Mouse (Mus musculus): Measurements from ENCODE around the gene Nfkbil1. TPM values are rescaled to one million over a fixed set of nuclear protein-coding genes. Genes with fewer than 3 reads are reported as not detected.
A peak's percentile ranks its signal among the peaks of the same experiment; 100 is the strongest.

Gene Nfkbil1
- polyA plus RNA-seq, 1 experiment = 10.1 TPM

DNA sequence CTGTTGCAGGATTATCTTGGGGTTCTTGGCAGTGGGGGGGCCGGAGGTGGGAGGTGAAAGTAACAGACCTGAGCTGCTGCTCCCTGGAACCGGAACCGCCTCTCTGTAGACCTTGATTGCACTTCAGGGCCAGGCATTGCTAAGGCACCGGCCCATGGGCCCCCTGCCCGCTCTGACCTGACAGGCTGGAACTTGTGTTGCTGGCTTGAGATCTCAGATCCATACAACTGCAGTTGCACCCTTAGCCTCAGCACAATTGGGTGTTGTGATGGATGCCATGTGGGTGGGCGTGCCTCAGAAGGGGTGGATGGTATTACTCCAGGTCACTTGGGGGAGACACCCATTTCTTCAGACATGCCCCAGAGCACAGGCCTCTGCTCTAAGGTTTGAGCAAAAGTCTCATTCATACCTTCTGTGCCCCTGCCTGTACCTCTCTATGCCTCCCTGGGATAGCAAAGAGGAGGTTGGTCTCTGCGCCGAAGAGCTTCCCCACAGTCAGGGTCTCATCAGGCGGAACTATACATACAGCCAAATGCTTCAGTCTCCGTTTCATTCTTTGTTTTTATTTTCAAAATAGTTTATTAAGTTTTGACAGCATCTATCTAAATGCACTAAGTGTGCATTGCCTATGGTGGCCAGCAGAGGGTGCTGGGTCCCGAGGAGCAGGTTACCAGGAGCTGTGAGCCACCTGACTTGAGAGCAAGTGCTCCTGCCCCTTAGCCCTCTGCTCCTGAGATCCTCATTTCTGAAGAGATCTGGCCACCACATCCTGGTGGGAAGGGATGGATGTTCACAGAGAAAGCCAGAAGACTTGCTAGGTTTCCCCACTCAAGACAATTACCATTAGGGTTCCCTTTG lies 18.9 kb upstream of the Nfkbil1 start:
- no peaks in the 10 kb centered on the region for H3K4me1 ChIP-seq (ENCODE audit: control insufficient read depth, insufficient read depth, low read length)
- no peak overlapping the region for H3K4me3 ChIP-seq (ENCODE audit: insufficient read depth, low read length)
- TF ChIP-seq CTCF (IDR thresholded peaks at IDR 0.05; ENCODE audit: borderline replicate concordance, insufficient read depth, low read length) (peak; percentile 80; the same call in 1 of the 2 replicates), POLR2A (IDR thresholded peaks at IDR 0.05; ENCODE audit: low read depth, low read length) (no peak)
- no peak overlapping the region for H3K27ac ChIP-seq (ENCODE audit: insufficient read depth, low read length)

DNA sequence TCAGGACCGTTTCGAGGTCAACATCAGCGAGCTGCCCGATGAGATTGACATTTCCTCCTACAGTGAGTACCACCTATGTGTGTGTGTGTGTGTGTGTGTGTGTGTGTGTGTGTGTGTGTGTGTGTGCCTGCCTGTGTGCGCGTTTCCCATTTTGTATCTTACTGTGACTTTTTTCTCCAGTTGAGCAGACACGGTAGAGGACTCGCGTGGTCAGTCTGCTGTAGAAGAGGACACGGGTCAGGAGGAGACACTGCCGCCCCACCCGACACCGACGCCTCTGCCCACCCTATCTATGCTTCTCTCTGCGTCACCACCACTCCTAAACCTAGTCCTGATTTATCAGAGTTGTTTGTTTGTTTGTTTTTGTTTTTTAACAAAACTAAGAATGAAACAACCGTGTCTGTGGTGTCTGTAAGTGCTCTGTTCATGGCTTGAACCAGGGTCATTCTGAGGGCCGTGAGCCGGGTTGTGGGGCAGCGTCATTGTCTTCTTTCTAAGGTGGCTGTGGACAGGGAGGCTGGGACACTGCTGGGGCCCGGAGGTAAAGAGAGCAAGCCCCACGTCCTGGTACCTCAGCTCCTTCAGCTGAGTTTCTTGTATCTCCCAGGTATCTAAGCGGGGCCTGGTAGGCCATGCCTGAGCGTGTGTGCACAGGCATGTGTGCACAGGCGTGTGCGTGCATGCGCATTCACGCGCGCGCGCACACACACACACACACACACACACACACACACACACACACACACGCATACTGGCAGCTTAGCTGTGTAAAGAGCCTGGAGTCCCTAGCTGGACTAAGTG lies 17.9 kb upstream of the Nfkbil1 start:
- TF ChIP-seq CTCF (IDR thresholded peaks at IDR 0.05; ENCODE audit: borderline replicate concordance, insufficient read depth, low read length) (no peak), POLR2A (IDR thresholded peaks at IDR 0.05; ENCODE audit: low read depth, low read length) (no peak)
- H3K4me1 ChIP-seq (ENCODE audit: control insufficient read depth, insufficient read depth, low read length) = no peaks in the 10 kb centered on the region

DNA sequence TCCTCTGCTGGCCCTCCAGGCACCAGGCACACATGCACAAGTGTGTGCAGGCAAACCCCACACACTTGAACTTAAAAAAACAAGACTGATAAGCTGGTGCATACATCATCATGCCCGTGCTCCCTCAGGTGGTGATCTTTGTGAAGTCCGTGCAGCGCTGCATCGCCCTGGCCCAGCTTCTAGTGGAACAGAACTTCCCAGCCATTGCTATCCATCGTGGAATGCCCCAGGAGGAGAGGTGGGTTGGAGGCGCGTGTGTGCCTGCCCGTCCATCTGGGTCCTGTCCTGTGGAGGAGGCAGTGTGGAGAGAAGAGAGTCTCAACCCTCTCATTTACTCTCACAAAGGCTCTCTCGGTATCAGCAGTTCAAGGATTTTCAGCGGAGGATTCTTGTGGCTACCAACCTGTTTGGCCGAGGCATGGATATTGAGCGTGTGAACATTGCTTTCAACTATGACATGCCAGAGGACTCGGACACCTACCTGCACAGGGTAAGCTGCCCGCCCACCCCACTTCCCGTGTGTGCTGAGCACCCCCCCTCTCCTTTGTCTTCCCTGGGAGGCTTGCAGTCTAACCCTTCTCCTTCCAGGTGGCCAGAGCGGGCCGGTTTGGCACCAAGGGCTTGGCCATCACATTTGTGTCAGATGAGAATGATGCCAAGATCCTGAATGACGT lies 17.2 kb upstream of the Nfkbil1 start:
- Histone ChIP-seq H3K4me1 (ENCODE audit: control insufficient read depth, insufficient read depth, low read length) (no peaks in the 10 kb centered on the region), H3K4me3 (ENCODE audit: insufficient read depth, low read length) (no peak overlapping the region), H3K27ac (ENCODE audit: insufficient read depth, low read length) (no peak overlapping the region)
- TF ChIP-seq CTCF (IDR thresholded peaks at IDR 0.05; ENCODE audit: borderline replicate concordance, insufficient read depth, low read length) (no peak), POLR2A (IDR thresholded peaks at IDR 0.05; ENCODE audit: low read depth, low read length) (no peak; the same call in 1 of the 2 replicates)

More for the DNA sequence above, 17.9 kb upstream of the Nfkbil1 start:
- no peak overlapping the region for H3K4me3 ChIP-seq (ENCODE audit: insufficient read depth, low read length)
- no peak overlapping the region for H3K27ac ChIP-seq (ENCODE audit: insufficient read depth, low read length)

DNA sequence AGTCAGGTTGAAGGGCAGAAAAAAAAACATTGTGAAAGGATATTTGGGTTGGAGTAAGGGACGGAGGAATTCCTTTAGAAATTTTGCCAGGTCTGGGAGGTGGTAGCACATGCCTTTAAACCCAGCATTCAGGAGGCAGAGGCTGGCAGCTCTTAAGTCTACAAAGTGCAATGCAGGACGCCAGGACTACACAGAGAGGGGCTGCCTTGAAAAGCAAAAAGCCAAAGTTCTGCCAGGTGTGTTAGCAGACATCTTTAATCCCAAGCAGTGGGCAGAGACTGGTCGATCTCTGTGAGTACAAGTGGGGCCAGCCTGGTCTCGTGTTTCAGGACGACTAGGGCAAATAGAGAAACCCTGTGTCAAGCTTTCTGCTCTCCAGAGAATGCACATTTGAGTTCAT lies 16.4 kb upstream of the Nfkbil1 start:
- no peak for TF ChIP-seq CTCF (IDR thresholded peaks at IDR 0.05; ENCODE audit: borderline replicate concordance, insufficient read depth, low read length)
- TF ChIP-seq POLR2A (IDR thresholded peaks at IDR 0.05; ENCODE audit: low read depth, low read length) = no peak
- H3K27ac ChIP-seq (ENCODE audit: insufficient read depth, low read length) = no peak overlapping the region
- no peaks in the 10 kb centered on the region for H3K4me1 ChIP-seq (ENCODE audit: control insufficient read depth, insufficient read depth, low read length)
- no peak overlapping the region for H3K4me3 ChIP-seq (ENCODE audit: insufficient read depth, low read length)

DNA sequence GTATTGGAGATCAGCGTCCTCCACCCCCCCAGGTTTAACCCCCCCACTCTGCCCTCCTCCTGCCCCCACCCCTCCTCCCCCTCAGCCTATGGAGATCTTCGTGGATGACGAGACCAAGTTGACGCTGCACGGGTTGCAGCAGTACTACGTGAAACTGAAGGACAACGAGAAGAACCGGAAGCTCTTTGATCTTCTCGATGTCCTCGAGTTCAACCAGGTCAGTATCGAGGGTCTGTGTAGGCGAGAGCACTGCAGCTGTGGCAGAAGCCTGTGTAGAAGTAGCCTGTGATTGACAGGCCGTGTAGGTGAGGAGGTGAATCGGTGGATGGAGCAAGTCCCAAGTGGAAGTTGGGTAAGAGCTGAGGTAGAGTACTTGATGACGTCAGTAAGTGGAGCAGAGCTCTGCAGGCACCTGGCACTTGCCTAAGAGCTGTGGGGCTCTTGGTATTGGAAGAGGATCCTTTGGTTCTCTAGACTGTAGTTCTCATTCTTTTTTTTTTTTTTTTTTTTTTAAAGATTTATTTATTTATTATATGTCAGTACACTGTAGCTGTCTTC lies 15.6 kb upstream of the Nfkbil1 start:
- Histone ChIP-seq H3K4me1 (ENCODE audit: control insufficient read depth, insufficient read depth, low read length) (0 out of 2 replicates have a peak, but pooled peaks cover 1% of the 10 kb centered on the region), H3K4me3 (ENCODE audit: insufficient read depth, low read length) (no peak overlapping the region), H3K27ac (ENCODE audit: insufficient read depth, low read length) (no peak overlapping the region)
- TF ChIP-seq POLR2A (IDR thresholded peaks at IDR 0.05; ENCODE audit: low read depth, low read length) = no peak

DNA sequence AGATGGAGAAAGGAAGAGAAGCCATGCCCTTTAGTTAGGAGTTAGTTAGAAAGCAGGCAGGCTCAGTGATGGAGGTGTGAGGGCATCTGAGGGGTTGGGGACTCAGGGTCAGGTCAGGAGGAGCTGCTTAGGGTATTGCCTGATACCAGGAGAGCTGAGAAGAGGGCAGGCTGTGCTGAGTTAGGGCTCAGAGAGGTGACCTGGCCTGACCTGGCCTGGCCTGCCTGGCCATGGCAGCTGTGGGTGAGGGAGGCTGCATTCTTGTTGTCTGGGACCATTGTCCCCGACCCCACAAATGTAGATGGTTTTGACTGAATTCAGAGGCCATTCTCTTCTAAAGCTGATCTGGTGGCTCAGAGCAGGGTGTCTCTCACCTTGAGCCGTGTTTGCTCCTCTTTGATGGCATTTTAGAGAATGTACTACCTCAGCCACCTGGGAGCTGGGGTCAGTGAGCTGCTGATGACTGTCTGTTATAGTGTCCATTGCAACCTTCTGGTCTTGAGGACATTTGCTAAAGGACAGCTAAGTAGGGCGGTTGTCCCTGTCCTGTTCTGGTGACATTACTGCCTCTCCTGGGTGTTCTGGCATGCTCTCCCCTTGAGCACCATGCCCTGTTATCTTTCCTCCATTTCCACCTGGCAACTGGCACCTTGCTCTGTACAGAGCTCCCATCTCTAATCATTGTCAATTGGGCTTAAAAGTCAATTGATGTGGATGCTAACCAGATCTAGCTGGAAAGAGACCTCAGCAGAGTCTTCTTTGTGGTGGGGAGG lies 14.9 kb upstream of the Nfkbil1 start:
- no peak for TF ChIP-seq CTCF (IDR thresholded peaks at IDR 0.05; ENCODE audit: borderline replicate concordance, insufficient read depth, low read length)
- no peak for TF ChIP-seq POLR2A (IDR thresholded peaks at IDR 0.05; ENCODE audit: low read depth, low read length)

DNA sequence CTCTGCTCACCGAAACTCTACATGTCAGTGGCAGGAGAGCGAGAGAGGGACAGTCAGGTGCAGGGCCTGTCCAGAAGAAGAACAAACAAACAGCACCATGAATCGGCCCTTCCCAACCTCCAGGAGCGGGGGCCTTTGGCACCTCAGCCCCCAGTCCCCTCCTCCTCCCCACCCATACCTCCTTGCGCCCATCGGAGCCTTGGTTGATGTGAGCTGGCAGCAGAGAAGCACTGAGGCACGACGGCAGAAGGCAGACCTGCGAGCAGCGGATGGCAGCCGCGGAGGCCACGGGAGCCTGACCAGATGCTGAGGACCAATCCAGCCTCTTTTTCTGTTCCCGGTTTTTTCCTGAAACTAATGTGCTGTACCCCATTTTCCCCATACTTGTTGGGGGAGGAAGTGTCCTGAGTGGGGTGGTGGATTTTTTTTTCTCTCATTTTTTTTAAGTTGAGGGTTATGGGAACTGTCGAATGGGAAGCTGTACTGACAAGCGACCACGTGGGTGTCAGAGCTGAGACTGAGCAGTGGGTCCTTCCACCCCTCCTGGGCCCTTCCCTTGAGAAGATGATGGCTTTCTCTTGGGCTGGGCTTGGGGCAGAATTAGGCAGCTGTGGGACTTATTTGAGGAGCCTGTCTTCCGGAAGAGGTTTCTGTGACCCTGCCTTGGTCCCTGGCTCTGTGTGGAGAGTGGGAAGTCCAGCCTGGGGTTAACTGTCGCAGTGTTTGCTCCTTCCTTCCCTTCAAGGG lies 14.0 kb upstream of the Nfkbil1 start:
- TF ChIP-seq CTCF (IDR thresholded peaks at IDR 0.05; ENCODE audit: borderline replicate concordance, insufficient read depth, low read length) (no peak), POLR2A (IDR thresholded peaks at IDR 0.05; ENCODE audit: low read depth, low read length) (no peak)
- no peak overlapping the region for H3K27ac ChIP-seq (ENCODE audit: insufficient read depth, low read length)
- H3K4me3 ChIP-seq (ENCODE audit: insufficient read depth, low read length) = no peak overlapping the region
- H3K4me1 ChIP-seq (ENCODE audit: control insufficient read depth, insufficient read depth, low read length) = peaks cover 6% of the 10 kb centered on the region; the same call in 1 of the 2 replicates

More for the DNA sequence above, 14.9 kb upstream of the Nfkbil1 start:
- Histone ChIP-seq H3K4me1 (ENCODE audit: control insufficient read depth, insufficient read depth, low read length) (0 out of 2 replicates have a peak, but pooled peaks cover 3% of the 10 kb centered on the region), H3K4me3 (ENCODE audit: insufficient read depth, low read length) (no peak overlapping the region), H3K27ac (ENCODE audit: insufficient read depth, low read length) (no peak overlapping the region)

DNA sequence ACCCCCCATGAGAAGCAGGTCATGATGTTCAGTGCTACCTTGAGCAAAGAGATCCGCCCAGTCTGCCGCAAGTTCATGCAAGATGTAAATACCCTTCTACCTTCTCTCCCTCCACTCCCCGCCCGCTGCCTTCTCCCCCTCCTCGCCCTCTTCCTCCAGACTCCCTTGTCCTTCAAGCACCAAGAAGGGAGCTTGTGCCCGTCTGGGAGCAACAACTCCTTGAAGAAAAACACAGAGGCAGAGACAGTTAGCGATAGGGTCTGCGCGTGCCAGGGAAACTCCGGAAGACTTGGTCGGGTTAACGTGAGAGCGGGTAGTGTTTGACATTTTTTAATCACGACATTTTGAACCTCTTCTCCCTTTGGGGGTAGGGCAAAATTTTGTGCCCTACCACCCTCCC lies 13.4 kb upstream of the Nfkbil1 start:
- TF ChIP-seq CTCF (IDR thresholded peaks at IDR 0.05; ENCODE audit: borderline replicate concordance, insufficient read depth, low read length) = no peak
- TF ChIP-seq POLR2A (IDR thresholded peaks at IDR 0.05; ENCODE audit: low read depth, low read length) = no peak
- Histone ChIP-seq H3K4me1 (ENCODE audit: control insufficient read depth, insufficient read depth, low read length) (peaks cover 12% of the 10 kb centered on the region), H3K27ac (ENCODE audit: insufficient read depth, low read length) (no peak overlapping the region), H3K4me3 (ENCODE audit: insufficient read depth, low read length) (no peak overlapping the region)

Measured in embryonic fibroblast, embryonic 13.5 days (primary cell).